Mouse (Mus musculus) ES-Bruce4 (cell line): ENCODE measurements around the gene Trmt11. TPM values are rescaled to one million over a fixed set of nuclear protein-coding genes. Genes with fewer than 3 reads are reported as not detected.
"Not testable (repeated sequence)": the region's sequence is repeated elsewhere in the genome, so short reads cannot be mapped to it uniquely, and the experiment has no call there.

ENCODE experiments used
- H3K27ac ChIP-seq: 2 replicates; pipeline ENCODE4 v1.5.1; 2012; ENCODE audit warnings: low read length, inconsistent platforms; ENCODE audit not compliant: insufficient read depth
- H3K27me3 ChIP-seq: 2 replicates; pipeline ENCODE4 v1.6.1; 2012; ENCODE audit warnings: mild to moderate bottlenecking, low read length, inconsistent platforms; ENCODE audit not compliant: control insufficient read depth, poor library complexity, insufficient read depth, severe bottlenecking
- H3K36me3 ChIP-seq: 2 replicates; pipeline ENCODE4 v1.6.1; 2012; ENCODE audit warnings: inconsistent platforms, mild to moderate bottlenecking, low read length, moderate library complexity; ENCODE audit not compliant: control insufficient read depth, poor library complexity, insufficient read depth, severe bottlenecking
- H3K4me1 ChIP-seq: one replicate; pipeline ENCODE4 v1.8.1; 2011; ENCODE audit warnings: low read length; ENCODE audit not compliant: control insufficient read depth, insufficient read depth
- H3K4me3 ChIP-seq: 2 replicates; pipeline ENCODE4 v1.5.1; 2011; ENCODE audit warnings: low read depth, mild to moderate bottlenecking, low read length
- H3K9ac ChIP-seq: 2 replicates; pipeline ENCODE4 v1.6.1; 2012; ENCODE audit warnings: low read depth, mild to moderate bottlenecking, inconsistent platforms; ENCODE audit not compliant: poor library complexity, severe bottlenecking
- H3K9me3 ChIP-seq: replicated peaks from 2 replicates; pipeline ENCODE4 v1.6.1; 2012; ENCODE audit warnings: mild to moderate bottlenecking, low read length, inconsistent platforms; ENCODE audit not compliant: control insufficient read depth, poor library complexity, insufficient read depth, severe bottlenecking
- CTCF ChIP-seq: IDR thresholded peaks from one replicate; pipeline ENCODE4 v1.8.1; 2011; ENCODE audit warnings: low read depth, low read length
- EP300 ChIP-seq: IDR thresholded peaks from 2 replicates; pipeline ENCODE4 v1.6.1; 2011; ENCODE audit warnings: low read depth, low read length; ENCODE audit not compliant: insufficient read depth
- POLR2A ChIP-seq: IDR thresholded peaks from one replicate; pipeline ENCODE4 v1.8.1; 2011; ENCODE audit warnings: low read length; ENCODE audit not compliant: insufficient read depth
- polyA plus RNA-seq: library from polyadenylated mRNA; stranded (reverse); fragments of >200 nt; gene quantifications from 2 replicates; pipeline ENCODE4 v1.2.4, GENCODE M21; 2011; ENCODE audit warnings: low read depth; ENCODE audit not compliant: missing spikeins, insufficient read depth, insufficient read length

The Trmt11 gene
- polyA plus RNA-seq, 1 experiment, result 31.4 TPM

- TF ChIP-seq POLR2A (no peak), EP300 (no peak), CTCF (no peak)
- Histone ChIP-seq H3K4me3 (no peak overlapping the region), H3K9me3 (no peaks in the 10 kb centered on the region), H3K36me3 (no peaks in the 10 kb centered on the region), H3K9ac (no peak overlapping the region), H3K4me1 (peaks cover 2% of the 10 kb centered on the region), H3K27ac (no peak overlapping the region), H3K27me3 (no peaks in the 10 kb centered on the region)
These were observed 81.4 kb downstream of the Trmt11 start for GRCm38 (mm10) chr10:30519143-30519542.

DNA sequence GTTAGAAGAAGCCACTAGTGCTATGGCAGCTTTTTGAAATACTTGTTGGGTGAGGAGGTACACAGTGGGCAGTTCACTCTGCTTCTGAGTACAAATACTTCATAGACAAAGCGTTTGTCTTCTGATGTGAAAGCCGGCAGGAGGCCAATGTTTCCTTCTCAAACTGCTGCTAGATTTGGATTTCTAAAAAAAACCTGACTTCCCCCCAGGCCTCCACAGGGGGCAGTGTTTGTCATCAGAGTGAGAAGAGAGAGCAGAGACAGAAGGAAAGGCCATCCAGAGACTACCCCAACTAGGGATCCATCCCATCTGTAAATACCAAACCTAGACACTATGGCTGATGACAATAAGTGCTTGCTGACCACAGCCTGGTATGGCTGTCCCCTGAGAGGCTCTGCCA is 83.3 kb downstream of the Trmt11 start:
- Histone ChIP-seq H3K27me3 (no peaks in the 10 kb centered on the region), H3K36me3 (no peaks in the 10 kb centered on the region), H3K9ac (no peak overlapping the region), H3K4me3 (no peak overlapping the region), H3K4me1 (peaks cover 2% of the 10 kb centered on the region), H3K27ac (no peak overlapping the region), H3K9me3 (no peaks in the 10 kb centered on the region)
- TF ChIP-seq EP300 (no peak), CTCF (peak; percentile 2)

DNA sequence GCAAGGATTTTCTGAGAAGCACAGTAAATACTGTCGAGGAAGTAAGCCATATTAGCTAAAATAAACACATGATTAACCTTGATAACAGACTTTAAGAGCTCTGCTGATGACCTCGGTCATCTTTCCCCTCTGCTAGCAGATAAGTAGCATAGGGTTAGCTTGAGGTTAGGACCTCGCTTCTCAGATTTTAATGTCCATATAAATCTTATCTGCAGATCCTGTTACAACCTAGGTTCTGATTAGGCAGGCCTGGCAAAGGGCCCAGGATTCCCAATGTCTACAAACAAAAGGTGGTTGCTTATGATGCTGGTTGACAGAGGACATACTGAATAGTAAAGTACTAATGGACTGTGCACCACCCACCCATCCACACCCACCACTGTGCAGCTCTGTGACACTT is 83.8 kb downstream of the Trmt11 start:
- Histone ChIP-seq H3K36me3 (no peaks in the 10 kb centered on the region), H3K9me3 (no peaks in the 10 kb centered on the region), H3K4me1 (peaks cover 2% of the 10 kb centered on the region), H3K4me3 (no peak overlapping the region), H3K27me3 (no peaks in the 10 kb centered on the region), H3K9ac (no peak overlapping the region), H3K27ac (no peak overlapping the region)
- no peak for TF ChIP-seq POLR2A
- no peak for TF ChIP-seq EP300
- TF ChIP-seq CTCF, result no peak

DNA sequence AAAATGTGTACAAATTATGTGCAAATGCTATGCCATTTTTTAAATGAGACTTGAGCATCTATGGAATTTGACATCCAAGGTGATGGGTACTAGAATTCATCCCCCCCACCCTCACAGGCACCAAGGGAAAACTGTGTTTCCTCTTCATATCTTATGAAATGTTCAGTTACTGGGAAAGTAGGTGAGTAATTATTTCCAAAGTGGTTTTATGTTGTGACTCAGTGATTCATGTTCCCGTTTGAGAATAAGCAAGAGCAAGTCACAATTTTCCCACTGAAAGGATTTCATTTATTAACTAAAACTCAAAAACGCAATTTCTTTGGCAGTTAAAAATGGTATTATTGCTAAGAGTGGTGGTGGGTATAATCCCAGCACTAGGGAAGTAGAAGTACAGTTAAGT is 95.8 kb downstream of the Trmt11 start:
- no peaks in the 10 kb centered on the region for H3K9me3 ChIP-seq
- no peak overlapping the region for H3K27ac ChIP-seq
- no peak for TF ChIP-seq POLR2A
- TF ChIP-seq EP300, result no peak
- TF ChIP-seq CTCF, result no peak
- no peaks in the 10 kb centered on the region for H3K36me3 ChIP-seq
- H3K27me3 ChIP-seq, result no peaks in the 10 kb centered on the region
- H3K9ac ChIP-seq, result no peak overlapping the region
- H3K4me1 ChIP-seq, result no peaks in the 10 kb centered on the region
- H3K4me3 ChIP-seq, result no peak overlapping the region

DNA sequence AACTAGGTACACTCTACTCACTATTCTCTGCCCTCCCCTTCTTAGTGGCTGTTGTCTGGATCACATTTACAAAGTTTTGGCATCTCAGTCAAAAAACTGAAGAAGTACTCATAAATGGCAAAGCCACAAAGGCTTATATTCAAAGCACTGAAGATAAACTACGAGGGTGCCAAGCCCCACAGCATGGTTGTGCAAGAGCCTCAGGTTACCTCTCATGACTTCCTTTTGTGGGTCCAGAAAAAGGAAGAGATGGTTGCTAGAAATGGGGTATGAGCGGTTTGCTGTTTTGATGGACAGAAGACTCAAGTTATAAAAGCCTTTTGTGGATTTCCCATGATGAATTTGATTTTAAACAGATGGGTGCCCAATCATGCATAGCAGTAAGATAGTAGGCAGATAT is 97.4 kb downstream of the Trmt11 start:
- Histone ChIP-seq H3K27ac (no peak overlapping the region), H3K9ac (no peak overlapping the region)
- no peak for TF ChIP-seq CTCF
- no peak for TF ChIP-seq EP300
- TF ChIP-seq POLR2A, result no peak

DNA sequence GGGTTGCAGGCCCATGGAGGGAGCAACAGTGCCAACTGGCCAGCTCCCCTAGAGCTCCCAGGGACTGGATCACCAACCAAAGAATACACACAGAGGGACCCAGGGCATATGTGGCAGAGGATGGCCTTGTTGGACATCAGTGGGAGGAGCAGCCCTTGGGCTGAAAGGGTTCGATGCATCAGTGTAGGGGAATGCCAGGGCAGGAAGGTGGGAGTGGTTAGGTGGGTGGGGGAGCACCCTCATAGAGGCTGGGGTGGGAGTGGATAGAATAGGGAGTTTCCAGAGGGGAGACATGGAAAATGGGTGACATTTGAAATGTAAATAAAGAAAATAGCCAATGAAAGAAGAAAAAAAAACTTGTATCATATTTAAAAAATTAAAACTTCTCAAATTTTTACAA is 97.8 kb downstream of the Trmt11 start:
- Histone ChIP-seq H3K27me3 (no peaks in the 10 kb centered on the region), H3K4me3 (no peak overlapping the region), H3K9me3 (no peaks in the 10 kb centered on the region), H3K4me1 (no peaks in the 10 kb centered on the region), H3K36me3 (no peaks in the 10 kb centered on the region), H3K27ac (no peak overlapping the region), H3K9ac (no peak overlapping the region)
- TF ChIP-seq EP300 (no peak), CTCF (no peak), POLR2A (no peak)

More for the DNA sequence above, 97.4 kb downstream of the Trmt11 start:
- Histone ChIP-seq H3K4me3 (no peak overlapping the region), H3K4me1 (no peaks in the 10 kb centered on the region), H3K36me3 (no peaks in the 10 kb centered on the region), H3K9me3 (no peaks in the 10 kb centered on the region), H3K27me3 (no peaks in the 10 kb centered on the region)

DNA sequence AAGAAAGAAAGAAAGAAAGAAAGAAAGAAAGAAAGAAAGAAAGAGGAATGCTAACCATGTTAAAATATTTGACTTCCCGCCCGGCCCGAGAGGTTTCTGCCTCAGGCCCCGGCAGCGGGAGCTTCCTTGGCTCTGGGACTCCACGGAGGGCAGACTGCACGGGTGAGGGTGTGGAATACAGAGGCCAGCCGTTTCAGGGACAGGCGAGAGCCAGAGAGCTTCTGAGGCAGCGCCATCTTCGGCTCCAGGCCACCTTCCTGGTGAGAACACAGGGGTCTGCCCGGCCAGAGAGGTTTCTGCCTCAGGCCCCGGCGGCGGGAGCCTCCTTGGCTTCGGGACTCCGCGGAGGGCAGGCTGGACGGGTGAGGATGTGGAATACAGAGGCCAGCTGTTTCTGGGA is 102.3 kb downstream of the Trmt11 start:
- H3K36me3 ChIP-seq, H3K4me3 ChIP-seq, H3K9me3 ChIP-seq, H3K4me1 ChIP-seq, H3K27me3 ChIP-seq, H3K27ac ChIP-seq, H3K9ac ChIP-seq: not testable (repeated sequence)
